Mouse (Mus musculus) limb, embryonic 13.5 days (tissue): ENCODE data around the gene Gm15517. TPM values are rescaled to one million over a fixed set of nuclear protein-coding genes. Genes with fewer than 3 reads are reported as not detected.
A peak's percentile ranks its signal among the peaks of the same experiment; 100 is the strongest.
"Not testable (repeated sequence)": the region's sequence is repeated elsewhere in the genome, so short reads cannot be mapped to it uniquely, and the experiment has no call there.

ENCODE experiments used
- ATAC-seq: fragments of 200-750 bp; cut with Nextera tagmentation; 2 replicates; pipeline ENCODE4 v1.8.0; 2017; ENCODE audit warnings: low read depth, moderate number of reproducible peaks, moderate TSS enrichment; ENCODE audit not compliant: low FRiP score
- H3K27ac ChIP-seq: fragments of 300-500 bp; sonication (generic); 2 replicates; pipeline ENCODE4 v1.5.1; 2015; ENCODE audit warnings: inconsistent platforms, mild to moderate bottlenecking, moderate library complexity
- H3K27me3 ChIP-seq: fragments of 300-500 bp; sonication (generic); 2 replicates; pipeline ENCODE4 v1.6.1; 2015; ENCODE audit warnings: mild to moderate bottlenecking, inconsistent platforms
- H3K36me3 ChIP-seq: fragments of 300-500 bp; sonication (generic); 2 replicates; pipeline ENCODE4 v1.6.1; 2015; ENCODE audit warnings: inconsistent platforms, mild to moderate bottlenecking, moderate library complexity
- H3K4me1 ChIP-seq: fragments of 300-500 bp; sonication (generic); 2 replicates; pipeline ENCODE4 v1.6.1; 2015; ENCODE audit warnings: inconsistent platforms
- H3K4me2 ChIP-seq: fragments of 300-500 bp; sonication (generic); replicated peaks from 2 replicates; pipeline ENCODE4 v1.6.1; 2015; ENCODE audit warnings: inconsistent platforms, mild to moderate bottlenecking, moderate library complexity
- H3K4me3 ChIP-seq: fragments of 300-500 bp; sonication (generic); 2 replicates; pipeline ENCODE4 v1.5.1; 2015; ENCODE audit warnings: moderate library complexity, mild to moderate bottlenecking, inconsistent platforms
- H3K9ac ChIP-seq: fragments of 300-500 bp; sonication (generic); 2 replicates; pipeline ENCODE4 v1.6.1; 2015; ENCODE audit warnings: mild to moderate bottlenecking, inconsistent platforms
- H3K9me3 ChIP-seq: fragments of 300-500 bp; sonication (generic); 2 replicates; pipeline ENCODE4 v1.6.1; 2016; ENCODE audit warnings: inconsistent platforms
- WGBS: fragments of 180-500 bp; shearing (Covaris S2); methylation state at CpG from one replicate; pipeline ENCODE4 v1.1.7; 2015; 5-methylcytosine and 5-hydroxymethylcytosine counted together
- polyA plus RNA-seq: library from polyadenylated mRNA; unstranded; fragments of >200 nt; fragmentation: Nextera tagmentation; extraction: Ambion mirVana; gene quantifications from 2 replicates; pipeline ENCODE4 v1.2.1, GENCODE M21; 2015

The Gm15517 gene
- polyA plus RNA-seq, result 1.2 TPM in 1 of 2 replicates, not detected in the other

DNA sequence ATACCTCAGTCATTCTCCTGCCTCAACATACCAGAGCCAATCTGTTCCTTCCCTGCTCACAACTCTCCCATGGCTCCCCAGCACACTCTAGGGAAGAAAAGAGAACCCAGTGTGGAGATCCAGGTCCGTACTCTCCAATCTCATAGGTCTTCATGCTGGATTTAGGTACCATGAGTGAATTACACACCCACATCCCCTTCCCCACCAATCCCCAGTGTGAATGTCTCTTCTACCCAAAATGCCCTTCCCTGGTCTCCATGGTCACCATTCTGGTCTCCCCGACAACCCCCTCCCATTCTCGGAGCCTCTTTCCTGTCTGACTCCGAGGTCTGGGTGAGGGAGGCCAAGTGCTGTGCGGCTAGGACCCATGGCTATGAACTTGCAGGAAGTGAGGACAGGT, at the start of gene Gm15517:
Gm15517 (plus strand) TSS at position 301 of the 400 bp plus-strand sequence.
- H3K36me3 ChIP-seq, result no peaks in the 10 kb centered on the region
- H3K4me3 ChIP-seq, result no peak within 1 kb of the TSS
- no peaks in the 10 kb centered on the region for H3K9me3 ChIP-seq
- WGBS, result 59% methylated on average over 5 of the region's 5 CpGs
- no peak within 1 kb of the TSS for H3K4me2 ChIP-seq
- peaks cover 41% of the 10 kb centered on the region for H3K27me3 ChIP-seq
- H3K9ac ChIP-seq, result peak within 1 kb of the TSS; percentile 13; the same call in 1 of the 2 replicates
- no peak within 1 kb of the TSS for H3K27ac ChIP-seq
- peaks cover 7% of the 10 kb centered on the region for H3K4me1 ChIP-seq
- no peak for ATAC-seq

DNA sequence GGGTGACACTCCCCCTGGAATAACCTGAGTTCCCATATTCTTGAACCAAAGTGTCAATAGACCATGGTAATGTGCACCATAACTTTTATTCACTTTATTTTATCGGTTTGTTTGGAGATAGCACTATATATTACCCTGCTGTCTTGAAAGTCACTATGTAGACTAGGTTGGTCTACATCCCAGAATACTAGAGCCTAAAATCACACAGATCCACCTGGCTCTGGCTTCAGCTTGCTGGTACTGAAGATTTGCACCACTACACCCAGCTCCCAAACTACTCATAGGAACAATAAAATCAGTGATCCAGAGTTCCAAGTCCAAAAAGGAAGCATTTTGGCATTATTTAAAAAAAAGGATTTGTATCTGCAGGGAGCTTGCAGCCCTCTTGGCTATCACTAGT, 45.6 kb upstream of the Gm15517 start, which contains the start of gene Klk1b5:
Klk1b5 (plus strand) TSS at position 301 of the 400 bp plus-strand sequence.
- Histone ChIP-seq H3K4me3 (no peak within 1 kb of the TSS), H3K4me2 (no peak within 1 kb of the TSS), H3K27ac (no peak within 1 kb of the TSS), H3K9me3 (no peaks in the 10 kb centered on the region), H3K9ac (no peak within 1 kb of the TSS), H3K4me1 (no peaks in the 10 kb centered on the region), H3K27me3 (no peaks in the 10 kb centered on the region), H3K36me3 (no peaks in the 10 kb centered on the region)
- no peak for ATAC-seq
- 81% methylated on average over 1 of the region's 1 CpGs for WGBS

DNA sequence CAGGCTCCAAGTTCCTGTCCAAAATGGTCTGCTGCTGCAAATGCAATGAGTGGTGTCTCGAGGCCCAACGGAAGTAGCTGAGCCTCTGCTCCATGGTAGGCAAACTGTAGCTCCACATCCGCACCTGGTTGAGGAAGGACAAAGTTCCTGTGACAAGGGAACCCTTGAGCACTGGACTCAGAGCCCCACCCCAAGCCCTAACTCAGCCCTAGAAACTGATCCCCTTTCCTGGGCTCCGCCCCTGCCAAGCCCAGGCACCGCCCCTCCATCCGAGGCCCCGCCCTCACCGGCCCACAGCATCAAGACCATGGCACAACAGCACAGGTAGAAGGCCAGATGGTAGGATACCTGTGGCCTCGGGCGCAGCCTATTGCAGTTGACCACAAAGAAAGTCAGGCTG, 39.6 kb upstream of the Gm15517 start:
- not testable (repeated sequence) for H3K27ac ChIP-seq, H3K4me1 ChIP-seq, H3K4me3 ChIP-seq, H3K9ac ChIP-seq, H3K4me2 ChIP-seq, H3K9me3 ChIP-seq, H3K27me3 ChIP-seq, H3K36me3 ChIP-seq, ATAC-seq
- WGBS, result 78% methylated on average over 10 of the region's 10 CpGs

DNA sequence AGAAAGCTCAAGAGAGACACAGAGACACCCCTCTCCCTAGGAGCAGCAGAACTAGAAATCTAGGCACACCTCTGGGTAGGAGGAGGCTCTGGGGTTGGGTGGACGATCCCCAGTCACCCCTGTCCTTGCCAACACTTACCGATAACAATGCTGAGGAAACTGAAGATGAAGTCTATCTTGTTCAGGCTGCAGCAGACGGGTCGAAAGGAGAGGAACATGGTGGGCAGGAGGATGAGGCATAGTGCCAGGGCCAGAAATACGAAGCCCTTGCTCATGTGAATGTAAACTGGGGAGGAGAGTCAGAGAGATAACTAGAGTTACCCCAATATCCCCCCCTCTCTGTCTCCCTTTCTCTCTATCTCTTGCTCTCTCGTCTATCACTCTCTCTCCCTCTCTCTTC, 38.9 kb upstream of the Gm15517 start:
- not testable (repeated sequence) for H3K36me3 ChIP-seq, H3K9me3 ChIP-seq, H3K27ac ChIP-seq, H3K9ac ChIP-seq, H3K4me1 ChIP-seq, H3K4me2 ChIP-seq, H3K27me3 ChIP-seq, ATAC-seq, H3K4me3 ChIP-seq
- 81% methylated on average over 6 of the region's 6 CpGs for WGBS

DNA sequence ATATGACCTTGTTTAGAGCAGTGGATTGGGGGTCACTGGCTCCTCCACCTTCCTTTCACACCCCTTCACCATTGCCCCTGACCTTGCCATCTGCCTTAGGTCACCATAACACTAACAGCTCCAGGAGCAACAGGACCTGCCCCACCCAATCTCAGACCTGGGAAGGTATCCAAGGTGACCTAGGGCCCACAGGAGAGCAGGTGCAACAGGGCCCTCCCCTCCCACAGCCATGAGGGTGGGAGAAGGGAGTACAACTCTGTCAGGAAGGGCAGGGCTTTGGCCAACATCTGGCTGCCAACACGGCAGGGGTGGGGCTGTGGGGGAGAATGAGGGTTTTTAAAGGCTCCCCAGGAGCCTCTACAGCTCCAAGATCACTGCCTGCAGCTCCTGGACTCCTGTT, 36.2 kb upstream of the Gm15517 start, which contains the start of gene Klk1:
Klk1 (plus strand) TSS at position 285 of the 400 bp plus-strand sequence.
- Histone ChIP-seq H3K27ac (no peak within 1 kb of the TSS), H3K9ac (no peak within 1 kb of the TSS), H3K36me3 (no peaks in the 10 kb centered on the region), H3K4me3 (no peak within 1 kb of the TSS), H3K4me1 (no peaks in the 10 kb centered on the region), H3K9me3 (no peaks in the 10 kb centered on the region), H3K27me3 (no peaks in the 10 kb centered on the region), H3K4me2 (no peak within 1 kb of the TSS)
- ATAC-seq, result no peak
- WGBS, result 40% methylated on average over 1 of the region's 1 CpGs

DNA sequence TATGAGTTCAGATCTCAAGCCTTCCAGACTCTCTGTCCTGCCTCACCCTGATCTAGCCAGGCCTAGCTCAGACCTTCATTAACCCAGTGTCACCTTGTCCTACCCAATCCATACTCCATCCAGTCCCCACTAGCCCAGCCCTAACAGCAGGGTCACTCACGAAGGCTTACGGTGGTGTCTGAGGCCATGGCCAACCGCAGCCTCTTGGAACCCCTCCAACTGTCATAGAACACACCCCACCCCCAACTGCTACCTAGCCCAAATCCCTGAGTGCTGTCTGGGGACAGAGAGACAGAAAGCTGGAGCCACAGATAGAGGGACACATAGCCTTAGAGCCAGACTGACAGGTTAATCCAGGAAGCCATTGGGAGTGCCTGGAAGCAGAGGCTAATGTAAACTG, 25.3 kb upstream of the Gm15517 start, which contains the start of gene Gm36864:
Gm36864 (plus strand) TSS at position 269 of the 400 bp plus-strand sequence.
- H3K9ac ChIP-seq, result no peak within 1 kb of the TSS
- no peak within 1 kb of the TSS for H3K27ac ChIP-seq
- ATAC-seq, result no peak
- no peak within 1 kb of the TSS for H3K4me3 ChIP-seq
- WGBS, result 77% methylated on average over 3 of the region's 3 CpGs
- H3K4me1 ChIP-seq, result no peaks in the 10 kb centered on the region
- no peaks in the 10 kb centered on the region for H3K27me3 ChIP-seq
- H3K4me2 ChIP-seq, result no peak within 1 kb of the TSS
- no peaks in the 10 kb centered on the region for H3K36me3 ChIP-seq
- H3K9me3 ChIP-seq, result no peaks in the 10 kb centered on the region

DNA sequence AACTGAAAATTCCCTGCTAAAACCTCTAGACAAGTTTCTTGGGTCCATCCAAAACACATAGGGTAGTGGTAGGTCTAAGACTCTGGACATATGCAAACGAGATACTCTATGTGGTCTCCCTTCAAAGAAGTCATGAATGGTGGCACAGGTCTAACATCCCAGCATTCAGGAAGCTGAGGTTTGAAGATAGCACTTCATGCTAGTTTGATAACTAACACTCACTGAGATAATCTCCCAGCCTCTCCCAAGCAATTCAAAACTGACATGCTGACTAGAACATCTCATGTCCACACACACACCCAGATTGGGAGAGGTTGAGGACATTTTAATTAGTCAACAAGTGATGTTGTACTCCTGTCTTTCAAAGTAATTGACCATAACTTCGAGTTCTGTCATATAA, 21.3 kb upstream of the Gm15517 start:
- H3K9ac ChIP-seq, result no peak overlapping the region
- no peaks in the 10 kb centered on the region for H3K27me3 ChIP-seq
- H3K4me3 ChIP-seq, result no peak overlapping the region
- no peaks in the 10 kb centered on the region for H3K9me3 ChIP-seq
- WGBS, result 50% methylated on average over 2 of the region's 2 CpGs
- no peaks in the 10 kb centered on the region for H3K36me3 ChIP-seq
- H3K4me2 ChIP-seq, result no peak overlapping the region
- H3K27ac ChIP-seq, result no peak overlapping the region
- H3K4me1 ChIP-seq, result no peaks in the 10 kb centered on the region
- no peak for ATAC-seq

DNA sequence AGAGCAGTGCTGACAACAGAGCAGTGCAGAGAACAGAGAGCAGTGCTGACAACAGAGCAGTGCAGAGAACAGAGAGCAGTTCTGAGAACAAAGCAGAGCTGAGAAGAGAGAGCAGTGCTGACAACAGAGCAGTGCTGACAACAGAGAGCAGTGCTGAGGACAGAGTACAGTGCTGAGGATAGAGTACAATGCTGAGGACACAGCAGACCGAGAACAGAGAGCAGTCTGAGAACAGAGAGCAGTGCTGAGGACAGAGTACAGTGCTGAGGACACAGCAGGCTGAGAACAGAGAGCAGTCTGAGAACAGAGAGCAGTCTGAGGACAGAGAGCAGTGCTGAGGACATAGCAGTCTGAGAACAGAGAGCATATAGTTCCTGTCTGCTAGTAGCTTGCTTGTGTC, 20.5 kb upstream of the Gm15517 start:
- no peak for ATAC-seq
- H3K4me2 ChIP-seq, result no peak overlapping the region
- H3K27ac ChIP-seq, result no peak overlapping the region
- H3K9me3 ChIP-seq, result no peaks in the 10 kb centered on the region
- H3K36me3 ChIP-seq, result no peaks in the 10 kb centered on the region
- WGBS, result 55% methylated on average over 1 of the region's 1 CpGs
- no peak overlapping the region; the same call in 1 of the 2 replicates for H3K9ac ChIP-seq
- no peak overlapping the region for H3K4me3 ChIP-seq
- peaks cover 7% of the 10 kb centered on the region for H3K4me1 ChIP-seq
- H3K27me3 ChIP-seq, result no peaks in the 10 kb centered on the region

DNA sequence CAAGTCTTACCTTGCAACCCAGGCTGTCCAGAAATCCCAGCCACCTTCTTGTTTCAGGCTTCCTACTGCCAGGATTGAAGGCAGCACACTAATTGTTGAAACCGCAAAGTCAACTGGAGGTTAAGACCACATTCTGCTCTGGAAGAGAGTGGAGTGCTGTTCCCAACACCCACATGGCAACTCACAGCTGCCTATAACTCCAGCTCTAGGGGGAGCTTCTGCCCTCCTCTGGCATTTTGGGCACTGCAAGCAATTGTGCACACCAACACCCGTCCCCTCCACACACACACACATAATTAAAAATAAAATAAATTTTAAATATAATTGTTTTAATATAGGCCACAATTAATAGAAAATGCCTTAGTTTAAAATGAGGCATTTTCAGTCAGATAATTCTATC, 20.1 kb upstream of the Gm15517 start:
- Histone ChIP-seq H3K4me3 (no peak overlapping the region), H3K4me2 (no peak overlapping the region), H3K4me1 (peaks cover 7% of the 10 kb centered on the region), H3K27me3 (no peaks in the 10 kb centered on the region), H3K27ac (no peak overlapping the region), H3K9me3 (no peaks in the 10 kb centered on the region), H3K9ac (no peak overlapping the region), H3K36me3 (no peaks in the 10 kb centered on the region)
- WGBS, result 66% methylated on average over 2 of the region's 2 CpGs
- no peak for ATAC-seq

DNA sequence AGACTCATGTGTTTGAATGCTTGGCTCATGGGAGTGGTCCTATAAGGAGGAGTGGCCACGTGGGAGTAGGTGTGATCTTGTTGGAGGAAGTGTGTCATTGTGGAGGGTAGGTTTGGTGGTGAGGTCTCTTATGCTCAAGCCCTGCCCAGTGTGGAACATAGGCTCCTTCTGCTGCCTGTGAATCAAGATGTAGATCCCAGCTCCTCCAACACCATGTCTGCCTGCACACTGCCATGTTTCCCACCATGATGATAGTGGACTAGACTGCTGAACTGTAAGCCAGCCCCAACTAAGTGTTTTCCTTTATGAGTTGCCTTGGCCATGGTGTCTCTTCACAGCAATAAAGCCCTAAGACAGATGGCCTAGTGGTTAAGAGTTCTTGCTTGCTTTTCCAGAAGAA, 17.2 kb upstream of the Gm15517 start:
- H3K4me3 ChIP-seq, result no peak overlapping the region
- no peak overlapping the region for H3K27ac ChIP-seq
- H3K4me2 ChIP-seq, result no peak overlapping the region
- 37% methylated on average over 1 of the region's 1 CpGs for WGBS
- no peaks in the 10 kb centered on the region for H3K27me3 ChIP-seq
- H3K9ac ChIP-seq, result no peak overlapping the region
- peaks cover 24% of the 10 kb centered on the region for H3K4me1 ChIP-seq
- H3K9me3 ChIP-seq, result no peaks in the 10 kb centered on the region
- peaks cover 12% of the 10 kb centered on the region for H3K36me3 ChIP-seq
- no peak for ATAC-seq

DNA sequence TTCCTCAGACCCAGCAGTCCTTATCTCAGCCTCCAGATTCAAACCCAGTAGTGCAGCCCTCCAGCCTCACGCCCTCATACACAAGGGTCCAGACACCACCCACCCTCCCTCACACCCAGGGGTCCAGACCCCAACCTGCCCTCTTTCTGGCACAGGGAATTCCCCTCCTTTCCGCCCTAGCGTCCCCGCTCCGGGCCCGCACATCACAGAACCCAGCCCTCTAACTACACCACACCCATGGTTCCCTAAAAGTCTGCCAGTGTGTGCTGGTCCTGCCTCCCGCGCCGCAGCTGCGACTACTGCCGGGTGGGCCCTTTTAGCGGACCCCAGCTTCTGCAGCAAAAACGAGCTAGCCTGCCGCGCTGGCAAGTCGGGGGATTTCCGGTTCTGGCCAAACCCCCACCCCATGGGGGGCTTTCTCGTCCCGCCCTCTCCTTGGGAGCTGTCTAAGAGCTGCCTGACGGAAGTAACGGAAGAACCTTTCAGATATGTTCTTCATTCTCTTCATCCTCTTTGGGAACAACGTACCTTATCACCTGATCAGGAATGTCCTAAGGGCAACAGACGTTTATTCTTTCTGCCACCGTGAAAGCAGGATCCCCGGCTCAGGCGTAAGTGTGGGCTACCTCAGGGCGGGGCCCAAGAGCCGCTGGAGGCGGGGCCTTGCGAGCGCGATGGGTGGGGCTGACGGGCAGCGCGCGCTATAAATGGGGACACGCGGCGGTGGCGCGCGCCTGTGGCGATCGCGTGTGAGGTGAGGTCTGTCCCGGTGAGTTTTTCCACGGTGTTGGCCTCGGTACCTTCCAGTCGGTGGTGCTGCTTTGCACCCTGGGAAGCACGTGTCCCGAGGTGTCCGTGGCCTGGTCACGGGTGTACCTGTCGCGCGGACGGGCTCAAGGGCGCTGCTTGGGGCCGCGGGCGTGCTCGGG, 14.9 kb upstream of the Gm15517 start, which contains the start of the genes 1700028J19Rik and 2410002F23Rik:
1700028J19Rik (minus strand) TSS at position 641 of the 929 bp plus-strand sequence.
2410002F23Rik (plus strand) TSS at position 668 of the 929 bp plus-strand sequence.
- Histone ChIP-seq H3K36me3 (peaks cover 35% of the 10 kb centered on the region), H3K27me3 (no peaks in the 10 kb centered on the region), H3K4me3 (peak within 1 kb of the TSS; percentile 76), H3K4me1 (peaks cover 33% of the 10 kb centered on the region), H3K4me2 (peak within 1 kb of the TSS; percentile 74), H3K27ac (peak within 1 kb of the TSS; percentile 96), H3K9ac (peak within 1 kb of the TSS; percentile 95), H3K9me3 (no peaks in the 10 kb centered on the region)
- under 1% methylated on average over 62 of the region's 62 CpGs for WGBS
- ATAC-seq, result peak; percentile 89

DNA sequence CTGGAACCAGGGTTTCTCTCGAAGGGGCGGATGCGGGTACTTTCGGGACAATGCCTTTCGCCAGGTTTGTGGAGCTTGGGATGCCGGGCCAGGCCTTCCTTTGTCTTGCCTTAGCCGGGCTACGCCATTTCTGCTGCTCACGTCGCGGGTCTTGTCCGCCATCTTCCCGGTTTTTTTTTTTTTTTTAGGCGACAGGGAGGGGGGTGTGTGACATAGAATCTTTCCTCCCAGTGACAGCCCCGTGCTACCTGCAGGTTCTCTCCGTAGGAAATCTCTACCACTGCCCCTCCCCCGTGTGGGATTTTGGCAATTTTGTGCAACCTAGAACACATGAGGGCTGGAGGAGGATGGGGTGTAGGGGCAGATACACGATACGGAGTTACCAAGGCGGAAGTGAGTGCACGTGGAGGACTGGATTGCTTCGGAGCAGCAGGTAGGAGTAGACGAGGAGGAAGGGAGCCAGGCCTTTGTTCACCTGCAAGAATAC, 14.2 kb upstream of the Gm15517 start:
- Histone ChIP-seq H3K9ac (peak overlapping the region; percentile 95), H3K4me3 (peak overlapping the region; percentile 76), H3K27ac (peak overlapping the region; percentile 96), H3K9me3 (no peaks in the 10 kb centered on the region), H3K27me3 (no peaks in the 10 kb centered on the region), H3K36me3 (peaks cover 40% of the 10 kb centered on the region), H3K4me1 (peaks cover 33% of the 10 kb centered on the region), H3K4me2 (peak overlapping the region; percentile 74)
- peak; percentile 5; the same call in 1 of the 2 replicates for ATAC-seq
- 0% methylated on average over 23 of the region's 23 CpGs for WGBS
